Mouse (Mus musculus): ENCODE data around the gene Nedd9.

Gene Nedd9

DNA sequence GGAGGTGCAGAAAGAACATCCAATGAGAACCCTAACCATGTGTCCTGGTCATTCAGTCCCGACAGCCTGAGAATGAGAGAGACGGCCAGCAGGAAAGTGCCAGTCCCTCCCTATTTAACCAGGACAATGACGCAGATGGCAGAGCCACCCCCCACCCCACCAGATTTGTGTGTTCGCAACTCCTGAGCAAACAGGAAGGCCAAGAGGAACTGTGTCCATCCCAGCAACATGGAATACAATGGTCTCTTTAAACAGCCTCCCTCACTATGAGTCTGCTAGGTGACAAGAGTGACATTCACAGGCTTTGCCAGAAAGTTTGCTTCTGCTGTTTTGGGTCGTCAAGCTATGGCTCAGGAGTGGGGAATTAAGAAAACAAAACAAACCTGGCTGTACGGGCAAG lies 141.9 kb downstream of the Nedd9 start:
- no peak for DNase-seq (ENCODE audit: low read depth, low spot score)

DNA sequence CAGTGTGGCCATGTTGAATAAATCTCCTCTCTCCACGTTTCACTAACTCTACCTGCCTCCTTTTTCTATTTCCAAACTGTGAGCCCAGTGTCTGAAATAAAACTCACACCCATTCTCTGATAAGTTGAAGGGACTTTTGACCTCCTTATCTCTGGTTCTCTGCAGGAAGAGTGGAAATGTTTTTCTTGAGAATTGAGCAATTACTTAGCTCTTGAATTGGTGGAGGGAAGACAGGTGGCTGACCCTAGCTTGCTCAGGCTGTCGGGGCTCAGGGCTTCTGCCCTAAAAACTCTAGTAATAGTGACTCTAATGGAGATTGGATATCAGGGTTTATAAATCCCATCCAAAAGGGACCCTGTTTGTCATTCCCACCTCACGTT lies 143.3 kb downstream of the Nedd9 start:
- DNase-seq (ENCODE audit: low read depth, low spot score), result no peak

DNA sequence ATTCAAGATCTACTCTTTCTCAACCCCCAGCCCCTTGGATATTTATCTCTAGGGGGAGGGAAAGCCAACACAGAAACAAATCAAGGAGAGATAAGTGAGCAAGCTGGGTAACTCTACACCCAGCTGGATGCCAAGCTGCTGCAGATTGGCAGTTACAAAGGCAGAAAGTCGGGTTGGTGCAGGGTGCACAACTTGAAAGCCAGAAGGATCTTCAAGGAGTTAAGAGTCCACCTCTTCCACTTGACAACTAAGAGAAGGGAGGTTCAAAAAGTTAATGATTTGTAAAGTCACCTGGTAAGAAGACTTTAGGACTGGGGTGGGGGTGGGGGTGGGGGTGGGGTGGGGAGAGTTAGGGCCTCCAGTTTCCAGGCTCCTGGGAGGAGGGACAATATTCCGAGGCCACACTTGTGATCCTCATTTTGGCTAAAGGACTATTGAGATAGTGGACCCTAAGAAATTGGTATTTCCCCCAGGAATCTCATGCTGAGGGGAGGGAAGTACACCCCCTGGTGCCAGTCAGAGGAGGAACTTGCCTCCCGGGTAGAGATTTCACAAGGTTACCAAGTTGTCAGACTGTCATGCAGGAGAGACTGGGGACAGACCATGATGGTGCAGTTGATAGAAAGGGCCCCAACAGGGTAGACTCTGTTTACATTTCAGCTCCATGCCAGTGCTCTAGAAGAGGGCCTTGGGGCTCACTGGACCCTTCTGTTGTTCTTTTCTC lies 143.8 kb downstream of the Nedd9 start:
- no peak for DNase-seq (ENCODE audit: low read depth, low spot score)

DNA sequence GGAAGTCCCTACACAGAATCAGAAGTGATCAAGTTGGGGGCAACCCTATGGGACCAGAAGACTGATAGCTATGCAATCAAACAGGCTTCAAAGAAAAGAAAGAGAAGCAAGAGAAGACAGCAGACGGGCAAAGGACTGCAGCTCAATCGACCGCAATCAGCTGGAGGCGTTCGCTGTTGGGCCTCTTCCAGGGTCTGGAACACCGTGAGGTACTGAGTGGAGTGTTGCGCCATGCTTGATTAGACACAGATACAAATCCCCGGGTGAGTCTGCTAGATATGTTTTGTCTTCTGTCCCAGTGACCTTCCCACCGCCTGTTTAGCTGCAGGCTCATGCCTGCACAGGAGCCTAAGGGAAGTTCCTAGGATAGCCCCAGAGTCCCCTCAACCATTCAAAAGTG lies 145.7 kb downstream of the Nedd9 start:
- DNase-seq (ENCODE audit: low read depth, low spot score), result no peak

DNA sequence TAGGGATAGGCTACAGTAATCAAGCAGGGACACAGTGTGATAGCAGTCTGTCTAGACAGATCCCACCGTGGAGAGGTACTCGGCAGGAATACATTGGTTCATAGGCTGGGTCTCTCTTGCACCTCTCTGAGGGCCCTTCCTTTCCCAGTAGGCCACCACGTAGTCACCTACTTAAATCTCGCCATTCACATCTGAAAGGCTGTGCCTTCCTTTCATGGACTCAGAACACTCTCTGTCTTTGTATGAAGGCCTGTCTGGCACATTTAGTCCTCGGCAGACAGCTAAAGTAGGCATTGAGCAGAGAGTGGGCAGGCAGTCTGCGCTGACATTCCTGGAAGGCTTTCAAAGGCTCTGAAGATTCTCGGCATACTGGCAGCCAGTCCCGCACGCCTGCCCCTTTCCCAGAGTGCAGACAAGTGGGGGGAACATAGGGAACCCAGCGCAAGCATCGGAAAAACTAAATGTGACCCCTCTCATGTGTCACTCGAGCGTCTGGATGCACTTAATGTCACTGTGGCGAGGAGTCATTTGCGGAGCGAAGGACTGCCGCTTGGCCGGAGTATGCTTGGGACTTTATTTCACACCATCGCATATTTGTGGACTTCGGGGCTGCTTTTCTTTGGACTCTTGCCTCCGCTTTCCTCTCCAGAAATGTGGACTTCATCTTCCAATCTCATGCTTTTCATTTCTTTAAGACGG lies 147.4 kb downstream of the Nedd9 start:
- DNase-seq (ENCODE audit: low read depth, low spot score), result no peak

DNA sequence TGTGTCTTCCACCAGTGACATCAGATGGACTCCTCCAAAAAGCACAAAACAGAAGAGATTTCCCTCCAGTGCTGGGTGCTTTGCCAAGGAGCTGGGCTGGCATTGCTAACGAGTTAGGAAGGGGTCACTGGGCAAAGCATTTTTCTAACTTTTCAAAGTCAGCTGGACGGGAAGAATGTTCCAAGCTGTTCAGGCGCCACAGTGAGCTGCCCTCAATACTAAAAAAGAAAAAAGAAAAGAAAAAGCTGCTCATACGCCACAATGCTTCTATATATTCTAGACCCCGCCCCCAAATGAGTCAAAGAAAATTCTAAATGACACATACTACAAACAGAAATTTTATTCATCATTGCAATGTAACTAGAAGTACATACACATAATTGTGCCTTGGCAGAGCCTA lies 148.0 kb downstream of the Nedd9 start:
- DNase-seq (ENCODE audit: low read depth, low spot score), result no peak

DNA sequence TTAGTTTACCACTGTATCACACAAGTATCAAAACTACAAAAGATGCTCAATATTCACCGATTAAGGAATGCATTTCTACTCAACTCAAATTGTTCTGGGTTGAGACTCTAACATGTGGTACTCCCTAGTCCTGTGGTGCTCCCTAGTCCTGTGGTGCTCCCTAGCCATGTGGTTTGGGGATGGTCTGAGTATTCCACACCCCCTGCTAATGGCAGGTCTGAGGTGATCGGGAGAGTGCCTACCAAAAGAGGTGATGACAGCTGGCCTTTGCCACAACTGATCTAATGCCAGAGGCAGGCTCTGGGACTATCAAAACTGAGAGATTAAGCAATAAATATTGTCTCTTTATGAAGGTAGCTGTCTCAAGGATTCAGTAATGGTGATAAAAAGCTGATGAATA lies 149.8 kb downstream of the Nedd9 start:
- no peak for DNase-seq (ENCODE audit: low read depth, low spot score)

DNA sequence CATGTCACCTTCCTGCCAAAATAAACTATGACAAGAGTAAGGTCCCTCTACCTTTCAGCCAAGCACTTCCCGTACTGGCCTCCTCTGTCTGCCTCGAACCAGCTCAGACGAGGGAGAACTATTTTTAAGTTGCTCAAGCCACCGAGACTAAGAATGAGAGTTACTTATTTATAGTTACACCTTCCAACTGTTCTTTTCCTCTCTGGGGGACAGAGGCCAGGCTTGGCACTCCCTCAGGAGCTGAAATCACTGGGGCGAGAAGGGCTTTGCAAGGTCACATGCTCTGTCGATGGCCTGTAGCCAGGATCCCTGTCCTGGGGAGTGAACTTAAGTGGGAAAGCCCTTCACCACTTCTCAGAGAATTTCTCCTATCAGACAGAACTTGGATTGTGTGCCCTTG lies 150.9 kb downstream of the Nedd9 start:
- no peak for DNase-seq (ENCODE audit: low read depth, low spot score)

DNA sequence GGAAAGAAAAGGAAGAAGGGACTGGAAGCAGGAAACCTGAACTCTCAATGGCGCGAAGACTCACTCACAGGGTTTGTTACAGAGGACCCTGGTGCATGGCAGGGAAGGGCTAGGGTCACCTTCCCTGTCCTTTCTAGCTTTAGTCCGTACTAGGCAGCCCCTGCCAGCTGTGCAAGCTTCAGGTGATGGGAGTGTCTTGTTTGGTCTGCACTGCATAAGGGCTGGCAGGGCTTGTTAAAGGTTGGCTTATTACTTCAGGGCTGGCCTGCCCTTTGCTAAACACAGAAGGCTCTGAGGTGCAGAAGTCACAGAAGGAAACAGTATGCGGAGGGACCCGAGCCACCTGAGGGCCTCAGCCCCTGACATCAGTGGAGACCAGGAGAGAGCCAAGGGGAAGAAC lies 151.4 kb downstream of the Nedd9 start:
- no peak for DNase-seq (ENCODE audit: low read depth, low spot score)

DNA sequence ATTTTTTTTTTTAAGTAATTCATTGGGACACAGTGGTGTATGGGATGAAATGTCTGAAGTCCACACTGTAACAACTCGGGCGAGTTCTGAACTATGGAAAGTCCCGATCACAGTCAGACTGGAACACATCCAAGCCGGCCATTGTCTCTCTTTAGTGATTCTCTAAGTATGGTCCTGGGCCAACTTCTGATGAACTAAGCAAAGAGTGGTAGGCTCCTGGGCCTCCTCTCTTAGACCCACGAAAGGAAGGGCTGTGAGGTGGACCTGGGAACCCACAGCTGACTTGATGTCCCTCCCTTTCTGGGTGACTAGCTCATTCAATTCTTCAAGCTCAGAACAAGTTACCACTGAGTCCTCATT lies 152.5 kb downstream of the Nedd9 start:
- no peak for DNase-seq (ENCODE audit: low read depth, low spot score)

DNA sequence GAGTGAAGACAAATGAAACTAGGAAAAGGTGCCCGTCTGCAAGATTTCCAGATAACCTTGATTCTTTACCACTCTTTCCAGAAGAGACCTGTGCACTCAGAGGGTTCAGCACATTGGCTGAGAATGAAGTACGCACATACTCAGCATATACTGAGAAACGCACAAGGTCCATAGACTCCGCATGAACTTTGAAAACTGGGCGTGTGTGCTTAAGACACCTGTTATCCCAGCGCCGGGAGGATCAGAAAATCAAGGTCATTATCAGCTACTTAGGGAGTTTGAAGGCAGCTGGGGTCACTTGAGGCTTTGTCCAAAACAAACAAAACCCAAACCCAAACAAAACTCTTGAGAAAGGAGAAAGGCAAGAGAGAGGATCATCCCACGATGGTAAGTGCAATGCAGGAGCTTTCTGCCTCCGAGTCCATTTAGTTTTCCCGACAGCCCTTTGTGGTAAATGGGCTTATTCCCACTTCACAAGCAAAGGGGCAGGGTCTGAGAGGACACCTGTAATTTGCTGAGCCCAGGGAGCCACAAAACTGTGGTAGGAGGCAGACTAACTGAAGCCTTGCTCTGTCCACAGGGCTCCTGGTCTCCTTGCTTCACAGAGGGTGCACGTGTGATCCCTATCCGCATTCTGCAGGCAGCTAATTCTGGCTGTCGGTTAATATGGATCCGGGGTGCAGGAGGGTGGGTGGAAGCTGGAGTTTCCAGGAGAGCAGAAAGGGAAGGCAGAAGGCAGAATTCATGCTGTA lies 153.1 kb downstream of the Nedd9 start:
- no peak for DNase-seq (ENCODE audit: low read depth, low spot score)

DNA sequence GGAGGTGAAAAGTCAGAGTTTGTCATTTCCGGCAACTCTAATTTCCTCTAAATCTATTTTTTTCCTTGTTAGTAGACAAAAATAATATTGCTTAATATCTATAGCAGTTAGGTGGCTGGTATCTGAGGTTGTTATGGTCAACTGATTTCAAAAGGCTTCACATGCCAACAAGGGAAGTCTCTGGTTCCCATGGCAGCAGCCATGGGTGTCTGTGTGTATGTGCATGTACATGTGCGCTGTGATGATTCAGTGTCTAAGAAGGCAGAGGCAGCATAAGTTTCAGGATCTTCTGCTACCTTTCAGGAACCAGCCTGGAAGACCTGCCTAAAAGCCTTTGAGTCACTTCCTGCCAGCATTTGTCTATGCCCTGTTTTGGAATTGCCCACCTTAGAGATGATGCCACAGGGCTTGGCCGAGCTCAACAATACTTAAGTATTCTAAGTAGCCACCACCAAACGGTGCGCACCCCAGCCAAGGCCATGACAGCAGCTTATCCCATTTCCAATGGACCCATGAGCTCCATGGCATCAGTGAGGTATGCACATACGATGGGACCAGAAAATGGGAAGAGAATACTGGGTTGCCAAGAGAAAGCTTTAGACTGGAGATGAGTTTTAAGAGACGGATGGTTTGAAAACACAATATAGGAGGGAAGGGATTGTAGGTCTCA lies 155.4 kb downstream of the Nedd9 start:
- no peak for DNase-seq (ENCODE audit: low read depth, low spot score)

DNA sequence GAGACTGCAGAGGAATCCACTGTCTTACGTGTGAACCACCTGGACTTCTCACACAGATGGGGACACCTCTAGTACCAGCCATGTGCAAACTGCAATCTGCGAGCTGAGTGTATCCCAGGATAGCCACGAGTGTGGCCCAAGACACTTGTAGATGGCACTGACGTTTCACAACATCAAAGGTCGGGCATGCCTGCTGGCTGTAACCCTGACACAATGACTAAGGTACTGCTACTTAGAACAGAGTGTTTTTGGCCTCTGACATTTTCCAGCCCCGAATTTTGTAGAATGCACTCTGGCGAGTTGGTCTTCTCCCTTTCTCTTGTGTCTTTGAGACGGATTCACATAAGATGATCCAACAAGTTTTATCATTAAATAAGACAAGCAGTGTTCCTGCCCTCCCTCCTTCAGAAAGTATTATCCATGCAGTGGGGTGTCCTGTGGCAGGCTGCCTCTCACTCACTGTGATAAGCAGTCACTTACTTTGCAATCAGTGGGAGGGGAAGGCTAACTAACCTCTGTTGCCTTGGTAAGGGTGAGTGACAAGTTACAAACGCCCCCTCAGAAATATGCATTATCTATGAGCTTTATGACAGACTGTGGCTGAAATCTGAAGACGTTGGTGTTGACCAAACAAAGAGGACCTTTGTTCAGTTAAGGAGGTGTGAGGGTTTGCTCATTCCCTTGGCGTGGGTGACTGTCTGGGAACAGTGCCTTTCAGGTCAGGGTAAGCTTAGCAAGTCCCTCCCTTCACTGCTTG lies 156.4 kb downstream of the Nedd9 start:
- no peak for DNase-seq (ENCODE audit: low read depth, low spot score)

DNA sequence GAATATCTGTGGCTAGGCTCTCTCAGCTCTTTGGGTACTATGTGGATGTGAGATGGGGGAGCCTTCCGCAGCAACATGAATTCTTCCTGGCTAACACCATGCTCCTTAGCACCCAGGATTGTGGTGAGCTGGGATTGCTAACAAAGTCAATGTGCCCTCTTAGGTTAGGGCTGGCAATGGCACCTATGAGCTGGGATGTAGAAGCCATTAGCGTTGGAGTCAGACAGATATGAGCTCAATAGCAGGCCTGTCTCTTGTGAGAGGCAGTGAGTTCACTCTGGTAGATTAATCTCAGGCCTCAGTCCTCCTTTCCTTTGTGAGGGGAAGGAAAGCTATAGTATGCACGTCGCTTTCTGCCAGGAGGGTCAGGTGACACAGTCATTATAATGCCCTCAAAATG lies 157.1 kb downstream of the Nedd9 start:
- DNase-seq (ENCODE audit: low read depth, low spot score), result no peak

DNA sequence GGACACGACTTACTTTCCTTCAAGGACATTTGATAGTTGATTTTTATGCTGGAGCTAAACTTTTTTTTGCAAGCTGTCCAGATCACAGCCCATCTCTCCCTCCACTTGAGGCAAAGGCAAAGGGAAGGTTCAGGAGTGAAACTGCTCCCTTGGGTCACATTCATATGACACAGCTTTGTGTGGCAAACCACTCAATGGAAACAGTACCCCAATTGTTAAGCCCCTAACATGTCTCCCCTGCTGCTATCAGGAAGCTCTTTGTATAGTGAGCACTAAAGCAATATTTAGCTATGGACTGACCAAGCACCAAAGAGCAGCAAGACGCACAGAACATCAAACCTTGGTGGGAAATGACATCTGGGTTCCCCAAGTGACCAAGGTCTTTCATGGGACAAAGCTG lies 158.7 kb downstream of the Nedd9 start:
- DNase-seq (ENCODE audit: low read depth, low spot score), result no peak

DNA sequence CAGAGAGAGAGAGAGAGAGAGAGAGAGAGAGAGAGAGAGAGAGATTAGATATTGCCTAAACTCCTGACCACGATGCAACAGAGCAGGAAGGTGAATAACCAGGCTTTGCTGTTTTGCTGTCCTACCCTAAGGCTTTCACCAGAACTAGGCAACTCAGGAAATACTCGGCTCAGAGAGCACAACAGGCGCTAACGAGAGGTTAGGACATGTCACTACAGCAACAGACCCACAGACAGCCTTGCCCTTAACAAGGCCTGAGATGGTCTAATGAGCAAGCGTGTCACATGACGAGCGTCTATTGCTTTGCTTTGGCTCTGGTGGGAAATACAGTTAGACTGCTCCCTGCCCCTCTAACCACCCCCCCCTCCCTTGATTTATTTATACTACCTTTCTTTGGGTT lies 159.6 kb downstream of the Nedd9 start:
- no peak for DNase-seq (ENCODE audit: low read depth, low spot score)

DNA sequence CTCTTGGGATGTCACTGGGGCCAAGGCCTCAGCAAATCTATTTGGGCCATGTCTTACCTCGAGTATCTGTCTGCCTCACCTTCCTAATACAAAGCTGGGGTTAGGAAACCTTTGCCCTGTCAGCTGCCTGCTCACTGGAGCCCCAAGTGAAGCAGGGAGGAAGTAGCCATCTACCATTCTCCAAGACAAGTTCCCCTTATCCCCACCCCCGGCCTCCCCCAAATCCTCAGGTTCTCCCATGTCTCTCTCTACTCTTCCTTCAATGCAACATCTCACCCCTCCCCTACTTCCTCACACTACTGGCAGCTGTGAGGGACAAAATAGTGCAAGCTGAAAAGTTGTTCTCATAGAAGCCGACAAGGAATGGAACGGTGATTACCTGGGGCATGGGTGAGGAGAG lies 161.0 kb downstream of the Nedd9 start:
- no peak for DNase-seq (ENCODE audit: low read depth, low spot score)

DNA sequence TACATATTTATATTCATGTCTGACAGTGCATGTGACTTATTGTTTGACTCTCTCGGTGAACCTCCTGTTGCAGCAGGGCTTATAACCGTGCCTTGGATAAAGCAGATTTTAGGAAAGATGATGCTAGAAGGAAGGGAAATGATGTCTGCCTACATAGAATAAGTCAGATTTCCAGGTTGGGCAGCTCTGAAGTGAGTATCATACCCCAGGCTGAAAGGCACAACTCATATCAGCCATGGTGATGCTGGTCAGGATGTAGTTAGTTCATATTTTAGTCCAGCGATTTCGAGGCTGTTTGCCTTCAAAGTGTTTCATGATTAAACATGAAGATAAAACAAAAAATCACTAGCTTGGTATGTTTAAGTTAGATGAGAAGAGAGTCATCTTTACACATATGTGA lies 161.8 kb downstream of the Nedd9 start:
- no peak for DNase-seq (ENCODE audit: low read depth, low spot score)

DNA sequence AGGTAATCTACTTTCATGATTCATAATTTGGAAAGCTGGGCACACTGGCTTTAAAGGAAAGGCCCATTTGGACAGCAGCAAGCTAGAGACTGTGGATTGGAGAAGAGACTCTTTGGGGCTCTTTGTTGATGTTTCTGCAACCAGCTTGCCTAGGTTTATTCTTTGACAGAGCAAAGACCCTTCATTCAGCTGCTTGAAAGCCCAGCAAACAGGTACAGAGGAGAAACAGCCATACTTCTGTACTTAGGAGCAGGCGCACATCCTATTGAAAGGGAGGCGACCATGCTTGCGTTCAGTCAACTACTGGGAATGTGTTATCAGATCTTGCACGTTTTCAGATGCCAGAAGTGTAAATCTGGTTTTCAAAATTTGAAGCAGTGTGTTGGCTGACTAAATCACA lies 162.5 kb downstream of the Nedd9 start:
- no peak for DNase-seq (ENCODE audit: low read depth, low spot score)

DNA sequence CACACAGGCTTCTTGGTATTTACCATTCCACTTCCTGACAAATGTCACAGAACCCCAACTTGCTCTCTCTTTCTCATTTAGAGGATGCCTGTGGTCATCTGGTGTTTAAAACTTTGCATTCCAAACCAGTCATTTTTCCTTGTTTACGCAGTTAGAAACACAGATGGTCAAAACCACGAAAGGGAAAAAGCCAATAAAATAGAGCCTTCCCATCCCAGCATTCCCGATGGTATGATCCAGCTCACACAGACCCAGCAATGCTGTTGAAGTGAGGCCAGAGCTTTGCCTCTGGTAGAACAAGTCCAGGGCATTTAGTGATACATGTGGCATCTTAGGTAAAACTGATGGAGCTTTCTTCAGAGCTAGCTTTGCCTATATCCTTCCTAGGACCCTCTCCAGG lies 165.7 kb downstream of the Nedd9 start:
- no peak for DNase-seq (ENCODE audit: low read depth, low spot score)

DNA sequence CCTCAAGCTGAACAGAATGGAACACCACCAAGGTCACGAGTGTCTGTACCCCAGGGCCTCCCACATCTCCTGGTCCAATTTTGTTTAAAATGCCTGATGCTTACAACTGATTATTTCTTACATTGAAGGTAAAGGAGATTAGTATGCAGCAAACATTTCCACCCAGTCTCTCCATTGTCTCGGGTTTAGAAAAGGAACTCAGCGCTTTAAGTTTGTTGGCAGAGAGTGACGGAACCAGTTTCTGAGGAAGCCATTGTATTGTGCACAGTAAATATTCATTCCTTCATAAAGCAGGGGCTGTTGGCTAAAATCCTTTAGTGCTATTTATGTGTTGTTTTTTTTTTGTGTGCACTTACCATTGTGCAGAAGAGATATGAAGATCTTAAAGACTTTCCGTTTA lies 166.4 kb downstream of the Nedd9 start:
- no peak for DNase-seq (ENCODE audit: low read depth, low spot score)

DNA sequence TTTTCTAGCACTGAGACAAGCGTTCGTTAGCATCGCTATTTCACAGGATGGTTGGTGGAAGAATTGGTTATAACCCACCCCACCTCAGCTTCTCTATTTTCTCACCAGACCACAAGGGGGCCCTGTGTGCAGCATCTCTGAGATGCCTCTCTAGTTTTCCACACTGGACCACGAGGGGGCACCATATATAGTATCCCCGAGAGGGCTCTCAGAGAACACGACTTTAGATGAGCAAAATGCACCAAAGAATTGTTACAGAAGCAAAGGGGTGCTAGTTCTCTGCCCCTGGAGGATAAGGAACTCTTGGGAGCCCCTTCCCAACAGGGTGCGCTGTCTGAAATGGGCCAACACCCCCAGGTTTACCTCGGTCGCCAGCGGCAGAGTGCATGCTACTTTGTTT lies 184.4 kb downstream of the Nedd9 start:
- DNase-seq (ENCODE audit: low read depth, low spot score), result peak; percentile 89
